Mouse (Mus musculus) embryonic fibroblast, embryonic 13.5 days (primary cell): Measurements from ENCODE around the gene Cd79b.

Source experiments
- CTCF ChIP-seq: IDR thresholded peaks from 2 replicates; pipeline ENCODE4 v1.5.1; 2011; ENCODE audit warnings: mild to moderate bottlenecking, control low read depth, low read length, moderate library complexity, borderline replicate concordance; ENCODE audit not compliant: insufficient read depth
- POLR2A ChIP-seq: IDR thresholded peaks from 2 replicates; pipeline ENCODE4 v1.6.1; 2011; ENCODE audit warnings: low read depth, mild to moderate bottlenecking, control low read depth, low read length, moderate library complexity

DNA sequence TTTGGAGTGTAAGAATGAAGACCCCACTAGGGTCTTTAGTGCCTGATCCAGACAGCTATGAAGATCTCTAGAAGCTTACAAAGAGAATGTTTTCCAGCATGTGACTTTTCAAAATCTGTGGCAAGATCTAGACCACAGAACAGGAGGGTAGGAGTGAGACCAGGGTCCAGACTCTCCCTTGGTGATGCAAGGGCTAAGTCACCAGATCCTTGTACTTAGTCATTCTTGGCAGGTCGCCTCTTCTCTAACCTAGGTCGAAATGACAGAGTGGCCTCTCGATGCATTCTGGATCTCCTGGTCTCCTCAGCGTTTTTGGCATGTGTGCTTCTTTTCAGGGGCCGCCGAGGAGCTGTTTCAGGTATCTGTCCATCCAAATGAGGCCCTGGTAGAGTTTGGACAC, 32.1 kb downstream of the Cd79b start:
- no peak for TF ChIP-seq POLR2A
- TF ChIP-seq CTCF: no peak
